Mouse (Mus musculus) midbrain, embryonic 10.5 days (tissue): ENCODE data around the gene B3gnt8. TPM values are rescaled to one million over a fixed set of nuclear protein-coding genes. Genes with fewer than 3 reads are reported as not detected.

Source experiments
- DNase-seq: peaks from one replicate; pipeline ENCODE4 v3.0.0-alpha.2; 2017; ENCODE audit warnings: low spot score
- H3K27ac ChIP-seq: fragments of 300-500 bp; sonication (generic); replicated peaks from 2 replicates; pipeline ENCODE4 v1.5.1; 2016; ENCODE audit warnings: mild to moderate bottlenecking
- H3K27me3 ChIP-seq: fragments of 300-500 bp; sonication (generic); 2 replicates; pipeline ENCODE4 v1.6.1; 2016; ENCODE audit warnings: low read depth, mild to moderate bottlenecking; ENCODE audit not compliant: poor library complexity, severe bottlenecking
- H3K36me3 ChIP-seq: fragments of 300-500 bp; sonication (generic); 2 replicates; pipeline ENCODE4 v1.6.1; 2016; ENCODE audit warnings: mild to moderate bottlenecking, moderate library complexity
- H3K4me1 ChIP-seq: fragments of 300-500 bp; sonication (generic); 2 replicates; pipeline ENCODE4 v1.6.1; 2016
- H3K4me3 ChIP-seq: fragments of 300-500 bp; sonication (generic); 2 replicates; pipeline ENCODE4 v1.5.1; 2016; ENCODE audit warnings: mild to moderate bottlenecking, moderate library complexity
- H3K9me3 ChIP-seq: fragments of 300-500 bp; sonication (generic); replicated peaks from 2 replicates; pipeline ENCODE4 v1.6.1; 2016; ENCODE audit warnings: mild to moderate bottlenecking
- WGBS: fragments of 180-500 bp; shearing (Covaris S2); methylation state at CpG from one replicate; pipeline ENCODE4 v1.1.7; 2016; 5-methylcytosine and 5-hydroxymethylcytosine counted together
- polyA plus RNA-seq: library from polyadenylated mRNA; unstranded; fragments of >200 nt; fragmentation: Nextera tagmentation; extraction: Ambion mirVana; gene quantifications from 2 replicates; pipeline ENCODE4 v1.2.1, GENCODE M21; 2016

The B3gnt8 gene
- polyA plus RNA-seq, 1 experiment from 2014 or later: 0.43 TPM

DNA sequence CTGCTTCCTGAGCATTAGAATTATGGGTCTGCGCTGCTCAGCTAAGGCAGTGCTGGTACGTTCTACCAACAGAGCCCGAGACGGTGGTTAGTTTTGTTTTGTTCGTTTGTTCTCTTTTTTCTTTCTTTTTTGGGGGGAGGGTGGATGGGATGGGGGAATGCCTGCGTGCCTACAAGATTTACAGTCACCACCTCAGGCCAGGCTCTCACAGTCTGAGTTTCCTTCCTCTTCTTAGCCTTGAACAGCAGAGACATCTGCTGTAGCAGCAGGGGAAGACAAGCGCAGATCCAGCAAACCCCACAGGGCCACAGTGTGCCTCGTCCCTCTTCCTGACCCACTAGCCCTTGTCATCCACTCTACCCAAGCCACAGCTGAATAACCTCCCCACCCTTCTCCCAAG, 24.8 kb downstream of the B3gnt8 start:
- DNase-seq: no peak
- no peaks in the 10 kb centered on the region for H3K9me3 ChIP-seq

DNA sequence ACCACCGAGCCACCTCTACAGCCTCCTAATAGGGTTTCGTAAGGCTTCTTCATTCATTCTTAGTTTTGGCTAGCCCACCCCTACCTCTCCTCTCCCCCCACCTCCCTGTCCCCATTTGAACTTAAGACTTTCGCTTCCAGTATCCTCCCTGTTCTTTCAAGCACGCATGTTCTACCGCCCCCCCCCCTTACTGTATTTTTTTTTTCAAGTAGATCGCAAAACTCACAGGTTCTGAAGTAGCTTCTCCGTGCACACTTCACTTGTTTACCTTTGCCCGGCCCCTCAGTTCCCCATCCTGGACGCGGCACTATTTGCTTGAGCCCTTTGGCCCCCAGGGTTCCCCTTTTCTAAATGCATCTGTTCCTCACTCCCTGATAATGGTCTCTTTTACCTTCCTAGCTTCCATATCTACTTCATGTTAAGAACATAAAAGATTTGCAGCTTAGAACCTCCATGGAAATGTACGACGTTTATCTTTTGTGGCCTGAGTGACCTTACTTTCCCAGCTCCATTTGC, 25.8 kb downstream of the B3gnt8 start:
- H3K27me3 ChIP-seq: no peaks in the 10 kb centered on the region
- H3K36me3 ChIP-seq: no peaks in the 10 kb centered on the region
- WGBS: 94% methylated on average over 12 of the region's 12 CpGs
- no peak for DNase-seq
- no peaks in the 10 kb centered on the region for H3K9me3 ChIP-seq
- no peak overlapping the region for H3K4me3 ChIP-seq
- H3K27ac ChIP-seq: no peak overlapping the region
- H3K4me1 ChIP-seq: peaks cover 13% of the 10 kb centered on the region

More for the DNA sequence above, 24.8 kb downstream of the B3gnt8 start:
- Histone ChIP-seq H3K36me3 (no peaks in the 10 kb centered on the region), H3K4me3 (no peak overlapping the region), H3K27me3 (no peaks in the 10 kb centered on the region), H3K4me1 (peaks cover 8% of the 10 kb centered on the region), H3K27ac (no peak overlapping the region)
- 94% methylated on average over 8 of the region's 8 CpGs for WGBS

DNA sequence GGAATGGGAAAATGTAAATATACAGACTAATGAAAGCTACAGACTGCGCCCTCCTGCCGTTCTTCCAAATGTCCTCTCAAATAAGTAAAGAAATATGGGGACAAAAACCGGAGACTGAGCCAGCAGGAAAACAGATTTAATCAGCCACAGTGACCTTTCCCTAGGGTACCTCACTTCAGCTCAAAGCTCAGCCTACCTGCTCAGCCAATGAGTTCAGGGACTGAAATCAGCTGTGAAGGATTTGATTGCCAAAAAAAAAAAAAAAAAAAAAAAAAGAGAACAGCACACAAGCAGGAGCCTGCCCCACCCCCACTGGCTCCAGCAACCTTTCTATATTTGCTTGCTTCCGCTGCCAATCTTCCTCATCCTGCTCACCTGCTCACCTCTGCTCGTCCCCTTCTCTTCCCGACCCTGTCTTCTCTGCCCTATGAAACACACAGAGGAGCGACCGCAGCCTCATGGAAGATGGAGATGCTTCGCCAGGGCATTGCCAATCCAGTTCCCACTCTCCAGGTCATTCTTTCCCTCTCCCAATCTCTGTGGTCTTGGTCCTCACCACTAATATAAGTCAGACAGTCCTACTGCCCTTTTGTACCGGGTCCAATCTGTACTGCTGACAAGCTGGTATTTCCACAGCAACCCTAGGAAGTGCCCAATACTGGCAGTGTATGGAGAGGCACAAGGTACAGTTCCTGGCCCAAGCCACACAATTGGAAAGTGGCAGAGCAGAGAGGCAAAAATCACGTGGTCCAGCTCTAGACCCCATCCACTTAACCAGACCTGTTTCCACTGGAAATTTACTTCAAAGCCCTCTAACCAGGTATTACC, 29.4 kb downstream of the B3gnt8 start:
- Histone ChIP-seq H3K4me3 (no peak overlapping the region), H3K27me3 (no peaks in the 10 kb centered on the region), H3K4me1 (peaks cover 25% of the 10 kb centered on the region), H3K36me3 (no peaks in the 10 kb centered on the region), H3K9me3 (no peaks in the 10 kb centered on the region), H3K27ac (no peak overlapping the region)
- 78% methylated on average over 11 of the region's 11 CpGs for WGBS
- DNase-seq: no peak

DNA sequence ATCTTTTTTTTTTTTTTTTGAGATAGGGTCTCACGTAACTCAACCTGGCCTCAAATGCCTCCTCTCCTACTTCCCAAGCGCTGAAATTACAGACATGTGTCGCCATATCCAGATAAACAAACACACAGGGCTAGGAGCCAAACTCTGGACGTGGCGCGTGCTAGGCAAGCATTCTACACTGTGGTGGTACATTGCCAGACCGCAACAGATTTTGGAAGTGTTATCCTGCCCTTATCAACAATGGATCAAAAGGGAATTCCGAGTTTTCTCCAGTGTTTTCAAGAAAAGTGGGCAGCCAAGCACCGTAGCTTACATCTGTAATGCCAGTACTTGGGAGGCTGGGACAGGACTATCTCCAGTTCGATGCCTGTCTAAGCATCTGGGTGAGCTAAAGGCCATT, 31.3 kb downstream of the B3gnt8 start:
- 42% methylated on average over 10 of the region's 10 CpGs for WGBS
- Histone ChIP-seq H3K27me3 (no peaks in the 10 kb centered on the region), H3K9me3 (no peaks in the 10 kb centered on the region), H3K4me1 (peaks cover 25% of the 10 kb centered on the region), H3K36me3 (peaks cover 17% of the 10 kb centered on the region), H3K4me3 (peak overlapping the region; percentile 77), H3K27ac (no peak overlapping the region)
- DNase-seq: no peak

DNA sequence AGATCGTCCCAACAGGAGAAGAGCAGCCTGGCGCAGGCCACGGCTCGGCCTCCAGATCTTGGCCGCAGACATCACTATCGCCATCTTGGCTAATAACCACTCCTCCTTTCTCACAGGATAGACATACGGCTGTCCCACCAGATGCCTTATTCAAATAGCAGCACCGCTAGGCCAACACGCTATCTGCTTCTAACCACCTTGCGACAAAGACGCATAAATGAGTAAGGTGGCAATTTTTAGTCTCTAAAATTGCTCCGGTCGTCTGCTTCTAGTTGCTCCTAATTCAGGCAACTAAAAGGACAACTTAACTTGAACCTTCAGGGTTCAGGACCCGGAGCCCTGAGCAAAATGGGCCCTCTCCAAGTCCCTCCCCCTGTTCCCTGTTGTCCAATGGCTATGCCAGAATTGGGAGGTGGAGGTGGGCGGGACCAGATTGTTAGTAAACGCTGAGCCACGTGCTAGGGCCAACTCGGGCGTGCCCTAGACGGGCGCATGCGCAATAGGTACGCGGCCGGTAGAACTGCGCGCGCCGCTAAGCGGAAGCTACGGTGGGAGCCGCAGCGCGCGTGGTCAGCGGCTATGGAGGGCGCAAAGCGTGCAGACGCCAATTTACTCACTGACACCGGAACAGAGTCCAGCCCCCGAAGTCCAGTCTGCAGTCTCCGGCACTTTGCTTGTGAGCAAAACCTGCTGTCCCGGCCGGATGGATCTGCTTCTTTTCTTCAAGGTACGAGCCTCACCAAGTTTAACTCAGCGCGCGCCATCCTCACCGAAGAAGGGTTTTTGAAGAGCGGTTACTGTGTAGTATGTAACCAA, 32.4 kb downstream of the B3gnt8 start, which contains the start of the genes Bckdha and Exosc5:
Gene Bckdha (minus strand): TSS at position 325 of the 816 bp plus-strand sequence.
Gene Exosc5 (plus strand): TSS at position 508 of the 816 bp plus-strand sequence.
- H3K27me3 ChIP-seq: no peaks in the 10 kb centered on the region
- H3K27ac ChIP-seq: peak within 1 kb of the TSS; percentile 95
- DNase-seq: peak; percentile 99
- under 1% methylated on average over 50 of the region's 50 CpGs for WGBS
- H3K36me3 ChIP-seq: peaks cover 26% of the 10 kb centered on the region
- H3K4me3 ChIP-seq: peak within 1 kb of the TSS; percentile 77
- no peaks in the 10 kb centered on the region for H3K9me3 ChIP-seq
- peaks cover 25% of the 10 kb centered on the region for H3K4me1 ChIP-seq

DNA sequence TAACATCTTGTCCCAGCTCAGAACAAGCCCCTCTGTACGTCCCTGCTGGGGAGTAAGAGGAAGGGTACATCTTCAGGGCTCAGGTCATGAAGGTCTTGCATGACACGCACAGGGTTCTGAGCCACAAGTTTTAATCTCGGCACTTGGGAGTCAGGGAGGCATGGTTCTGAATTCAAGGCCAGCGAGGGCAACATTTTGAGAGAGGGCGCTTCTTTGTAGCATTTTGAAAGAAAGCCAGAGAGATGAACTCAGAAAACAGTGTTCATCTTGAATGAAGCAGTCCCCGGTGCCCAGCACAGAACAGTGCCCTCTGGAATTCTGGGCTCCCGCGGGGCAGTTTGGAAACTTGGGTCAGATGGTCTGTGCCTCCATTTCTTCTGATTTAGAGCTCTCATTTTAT, 39.9 kb downstream of the B3gnt8 start:
- H3K4me1 ChIP-seq: no peaks in the 10 kb centered on the region; the same call in 1 of the 2 replicates
- H3K4me3 ChIP-seq: no peak overlapping the region
- H3K36me3 ChIP-seq: peaks cover 76% of the 10 kb centered on the region
- WGBS: 93% methylated on average over 8 of the region's 8 CpGs
- DNase-seq: no peak
- H3K9me3 ChIP-seq: no peaks in the 10 kb centered on the region
- no peaks in the 10 kb centered on the region for H3K27me3 ChIP-seq
- no peak overlapping the region for H3K27ac ChIP-seq

DNA sequence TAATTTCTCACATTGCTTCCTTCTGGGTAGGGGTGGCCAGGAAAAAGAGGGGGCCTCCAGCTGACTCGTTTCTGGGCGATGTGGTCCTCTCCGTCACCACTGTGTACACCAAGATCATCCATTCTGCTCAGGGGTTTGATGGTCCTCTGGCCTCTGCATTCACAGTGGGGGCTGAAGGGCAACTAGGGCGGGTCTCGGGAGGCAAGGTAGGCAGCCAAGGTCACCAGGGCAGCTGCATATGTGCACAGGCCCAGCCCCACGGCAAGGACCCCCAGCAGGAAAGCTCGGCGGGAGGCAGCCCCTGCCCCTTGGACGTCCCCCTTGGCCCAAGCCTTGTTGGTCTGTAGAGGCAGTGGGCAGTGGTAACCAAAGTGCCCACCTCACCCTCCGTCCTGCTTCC, 42.7 kb downstream of the B3gnt8 start:
- H3K4me3 ChIP-seq: no peak overlapping the region
- no peak overlapping the region for H3K27ac ChIP-seq
- WGBS: 91% methylated on average over 10 of the region's 10 CpGs
- H3K36me3 ChIP-seq: peaks cover 52% of the 10 kb centered on the region
- no peaks in the 10 kb centered on the region for H3K9me3 ChIP-seq
- H3K4me1 ChIP-seq: no peaks in the 10 kb centered on the region
- DNase-seq: no peak
- H3K27me3 ChIP-seq: peaks cover 12% of the 10 kb centered on the region

DNA sequence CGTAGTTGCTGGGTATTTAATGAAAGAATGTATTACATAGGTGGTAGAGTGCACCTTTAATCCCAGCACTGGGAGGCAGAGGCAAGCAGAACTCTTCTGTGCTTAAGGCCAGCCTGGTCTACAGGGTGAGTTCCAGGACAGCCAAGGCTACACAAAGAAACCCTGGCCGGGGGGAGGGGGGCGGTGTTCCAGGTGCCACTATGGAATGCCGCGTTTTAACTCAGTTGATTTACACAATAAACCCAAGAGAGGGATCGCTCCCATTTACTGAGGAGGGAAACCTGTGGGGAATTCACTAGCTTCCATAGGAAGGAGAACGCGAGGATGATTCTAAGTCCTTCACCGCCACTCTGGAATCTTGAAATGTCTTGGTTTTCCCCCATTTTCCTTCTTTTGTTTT, 43.2 kb downstream of the B3gnt8 start:
- Histone ChIP-seq H3K36me3 (peaks cover 47% of the 10 kb centered on the region), H3K4me3 (no peak overlapping the region), H3K4me1 (peaks cover 3% of the 10 kb centered on the region), H3K9me3 (no peaks in the 10 kb centered on the region), H3K27me3 (peaks cover 16% of the 10 kb centered on the region), H3K27ac (no peak overlapping the region)
- DNase-seq: no peak
- 77% methylated on average over 9 of the region's 9 CpGs for WGBS

DNA sequence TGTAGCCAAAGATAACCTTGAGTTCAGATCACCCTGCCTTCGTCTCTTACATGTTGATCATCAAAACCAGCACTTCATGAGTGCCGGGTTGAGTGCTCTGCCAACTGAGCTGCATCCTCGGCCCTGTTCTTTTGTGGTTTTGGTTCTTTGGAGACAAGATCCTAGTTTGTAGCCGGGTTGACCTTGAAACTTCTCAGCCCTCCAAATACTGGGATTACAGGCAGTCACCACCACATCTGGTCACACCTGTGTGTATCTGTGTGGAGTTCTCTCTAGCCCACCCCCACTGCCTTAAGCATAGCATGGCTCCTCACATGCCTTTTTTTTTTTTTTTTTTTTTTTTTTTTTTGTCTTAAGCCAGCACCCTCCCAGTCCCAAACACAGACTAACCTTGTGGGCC, 43.6 kb downstream of the B3gnt8 start:
- no peak overlapping the region for H3K4me3 ChIP-seq
- DNase-seq: no peak
- H3K4me1 ChIP-seq: peaks cover 8% of the 10 kb centered on the region
- H3K27ac ChIP-seq: no peak overlapping the region
- peaks cover 21% of the 10 kb centered on the region for H3K27me3 ChIP-seq
- H3K9me3 ChIP-seq: no peaks in the 10 kb centered on the region
- peaks cover 43% of the 10 kb centered on the region for H3K36me3 ChIP-seq
- WGBS: 92% methylated on average over 4 of the region's 4 CpGs

DNA sequence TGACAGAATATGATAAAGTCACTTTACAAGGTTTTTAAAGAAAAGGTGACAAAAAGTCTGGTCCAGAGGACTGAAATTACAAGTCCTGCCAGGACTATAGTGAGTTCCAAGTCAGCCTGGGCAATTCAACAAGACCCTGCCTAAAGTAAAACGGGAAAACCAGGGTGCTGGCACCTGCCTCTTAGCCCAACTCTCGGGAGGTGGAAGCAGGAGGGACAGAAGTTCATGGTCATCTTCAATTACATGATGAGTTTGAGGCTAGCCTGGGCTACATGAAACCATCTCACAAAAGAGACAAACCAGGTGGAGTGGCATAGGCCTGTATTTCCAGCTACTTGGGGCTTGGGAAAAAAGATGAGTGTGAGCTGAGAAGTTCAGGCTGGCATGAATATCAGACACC, 45.2 kb downstream of the B3gnt8 start:
- H3K4me3 ChIP-seq: no peak overlapping the region
- no peaks in the 10 kb centered on the region for H3K9me3 ChIP-seq
- no peak for DNase-seq
- peaks cover 27% of the 10 kb centered on the region for H3K36me3 ChIP-seq
- peaks cover 37% of the 10 kb centered on the region for H3K27me3 ChIP-seq
- 74% methylated on average over 2 of the region's 2 CpGs for WGBS
- H3K27ac ChIP-seq: no peak overlapping the region
- H3K4me1 ChIP-seq: peaks cover 10% of the 10 kb centered on the region

DNA sequence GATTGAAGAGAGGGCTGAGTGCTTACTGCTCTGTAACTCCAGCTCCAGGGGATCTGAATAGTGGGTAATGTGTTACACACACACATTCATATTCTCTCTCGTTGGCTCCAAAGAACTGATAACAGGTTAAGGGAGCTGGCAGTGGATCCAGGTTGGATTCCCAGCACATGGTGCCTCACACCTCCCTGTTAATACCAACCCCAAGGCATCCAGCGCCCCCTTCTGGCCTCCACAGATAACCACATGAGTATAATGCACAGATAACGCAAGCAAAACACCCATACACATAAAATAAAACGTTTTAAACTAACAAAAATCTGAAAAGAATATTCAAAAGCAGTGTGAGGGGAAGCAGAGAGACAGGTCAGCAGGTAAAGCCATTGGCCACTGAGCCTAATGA, 46.0 kb downstream of the B3gnt8 start:
- H3K36me3 ChIP-seq: peaks cover 19% of the 10 kb centered on the region
- H3K9me3 ChIP-seq: no peaks in the 10 kb centered on the region
- H3K4me1 ChIP-seq: peaks cover 10% of the 10 kb centered on the region
- no peak overlapping the region for H3K4me3 ChIP-seq
- 58% methylated on average over 4 of the region's 4 CpGs for WGBS
- no peak for DNase-seq
- H3K27ac ChIP-seq: no peak overlapping the region
- H3K27me3 ChIP-seq: peaks cover 42% of the 10 kb centered on the region

DNA sequence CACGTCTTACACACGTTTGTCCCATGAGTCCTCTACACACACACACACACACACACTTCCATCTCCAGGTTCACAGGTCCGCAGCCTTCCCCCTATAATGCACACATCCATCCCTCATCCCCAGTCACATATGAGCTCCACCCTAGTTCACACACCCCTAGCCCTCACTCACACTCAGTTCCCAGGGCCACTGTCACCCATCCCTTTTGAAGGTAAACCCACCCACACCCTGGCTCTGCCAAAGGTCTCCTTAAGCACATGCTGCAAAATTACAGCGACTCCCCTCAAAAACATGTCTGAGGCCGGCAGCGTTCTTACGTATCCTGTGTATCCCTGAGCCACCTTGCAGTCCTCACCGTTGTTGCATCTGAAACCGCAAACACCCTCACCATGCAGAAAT, 47.8 kb downstream of the B3gnt8 start:
- WGBS: 28% methylated on average over 9 of the region's 9 CpGs
- Histone ChIP-seq H3K9me3 (no peaks in the 10 kb centered on the region), H3K27ac (no peak overlapping the region), H3K4me3 (peak overlapping the region; percentile 46), H3K27me3 (peaks cover 55% of the 10 kb centered on the region), H3K36me3 (peaks cover under 1% of the 10 kb centered on the region), H3K4me1 (peaks cover 10% of the 10 kb centered on the region)
- no peak for DNase-seq
